Mouse (Mus musculus) bone marrow macrophage, adult 2 months (primary cell): ENCODE data around the gene Dll3. TPM values are rescaled to one million over a fixed set of nuclear protein-coding genes. Genes with fewer than 3 reads are reported as not detected.
"Not testable (repeated sequence)": the region's sequence is repeated elsewhere in the genome, so short reads cannot be mapped to it uniquely, and the experiment has no call there.

ENCODE experiments used
- H3K27ac ChIP-seq: 2 replicates; pipeline ENCODE4 v1.5.1; 2012; ENCODE audit warnings: low read depth, low read length; ENCODE audit not compliant: insufficient read depth
- H3K4me1 ChIP-seq: 2 replicates; pipeline ENCODE4 v1.6.1; 2012; ENCODE audit warnings: low read length; ENCODE audit not compliant: control insufficient read depth, insufficient read depth
- H3K4me3 ChIP-seq: 2 replicates; pipeline ENCODE4 v1.5.1; 2012; ENCODE audit warnings: mild to moderate bottlenecking, low read length, moderate library complexity; ENCODE audit not compliant: insufficient read depth
- CTCF ChIP-seq: IDR thresholded peaks from 2 replicates; pipeline ENCODE4 v1.5.1; 2012; ENCODE audit warnings: low read depth, mild to moderate bottlenecking, low read length, moderate library complexity
- POLR2A ChIP-seq: IDR thresholded peaks from 2 replicates; pipeline ENCODE4 v1.6.1; 2012; ENCODE audit warnings: mild to moderate bottlenecking, low read depth, low read length, borderline replicate concordance
- polyA plus RNA-seq: library from polyadenylated mRNA; stranded (reverse); fragments of >200 nt; gene quantifications from 2 replicates; pipeline ENCODE4 v1.2.4, GENCODE M21; 2012; ENCODE audit not compliant: missing spikeins, insufficient read depth, insufficient read length

Gene Dll3
- polyA plus RNA-seq, 1 experiment: not detected

DNA sequence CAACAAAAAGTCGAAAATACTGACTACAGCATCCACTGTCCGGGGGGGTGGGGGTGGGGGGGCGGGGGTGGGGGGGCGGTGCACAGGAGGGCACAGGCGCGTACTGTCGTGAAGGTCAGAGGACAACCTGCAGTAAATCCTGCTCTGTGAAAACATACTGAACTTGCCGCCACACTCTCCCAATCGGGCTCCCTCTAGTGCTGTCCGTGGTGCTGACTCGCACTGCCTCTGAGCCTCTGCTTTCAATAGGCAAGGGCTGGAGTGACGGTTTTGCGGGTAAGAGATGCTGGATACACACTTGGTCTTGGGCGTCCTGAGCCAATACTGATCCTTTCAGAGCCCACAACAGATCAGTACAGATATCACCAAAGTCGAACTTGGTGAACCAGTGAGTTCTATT, 38.3 kb downstream of the Dll3 start:
- peaks cover 1% of the 10 kb centered on the region; the same call in 1 of the 2 replicates for H3K4me1 ChIP-seq
- no peak overlapping the region for H3K27ac ChIP-seq
- H3K4me3 ChIP-seq: no peak overlapping the region
- TF ChIP-seq CTCF: no peak
- no peak for TF ChIP-seq POLR2A

DNA sequence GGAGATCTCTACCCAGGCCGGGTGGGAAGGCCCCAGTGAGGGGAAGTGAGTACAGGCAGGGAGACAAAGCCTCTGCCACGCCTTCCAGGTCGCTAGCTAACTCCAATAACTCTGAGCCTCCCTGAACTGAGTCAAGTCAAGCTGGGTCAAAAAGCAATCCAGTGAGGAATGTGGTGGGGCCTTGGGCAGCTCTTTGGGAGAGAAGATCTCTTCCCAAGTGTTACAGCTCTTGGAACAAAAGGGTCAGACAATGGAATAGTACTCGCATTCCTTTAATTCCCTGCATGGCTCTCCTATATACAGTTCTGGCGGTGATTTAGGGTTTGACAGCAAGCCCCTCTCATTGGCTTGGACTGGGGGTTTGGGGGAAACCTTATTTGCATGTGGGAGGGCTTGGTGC, 39.2 kb downstream of the Dll3 start:
- no peak overlapping the region for H3K4me3 ChIP-seq
- no peaks in the 10 kb centered on the region for H3K4me1 ChIP-seq
- TF ChIP-seq POLR2A: no peak
- no peak for TF ChIP-seq CTCF
- H3K27ac ChIP-seq: no peak overlapping the region

DNA sequence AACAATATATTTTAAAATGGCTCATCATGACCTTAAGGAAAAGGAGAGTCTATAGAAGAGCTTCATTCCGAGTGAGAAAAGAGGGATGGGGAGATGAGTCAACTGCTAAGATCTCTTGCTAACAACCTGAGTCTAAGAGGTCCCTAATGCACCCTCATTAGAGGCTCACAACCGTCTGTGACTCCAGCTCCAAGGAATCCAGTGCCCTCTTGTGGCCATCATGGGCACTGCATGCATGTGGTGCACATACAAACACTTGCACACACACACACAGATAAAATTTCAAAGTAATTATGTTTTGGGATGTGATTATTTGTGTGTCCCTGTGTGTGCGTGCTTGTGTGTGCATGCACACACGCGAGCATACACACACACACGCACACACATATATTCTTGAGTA, 46.6 kb downstream of the Dll3 start:
- Histone ChIP-seq H3K4me3 (no peak overlapping the region), H3K4me1 (no peaks in the 10 kb centered on the region), H3K27ac (no peak overlapping the region)
- TF ChIP-seq POLR2A: no peak
- peak; percentile 45; the same call in 1 of the 2 replicates for TF ChIP-seq CTCF

DNA sequence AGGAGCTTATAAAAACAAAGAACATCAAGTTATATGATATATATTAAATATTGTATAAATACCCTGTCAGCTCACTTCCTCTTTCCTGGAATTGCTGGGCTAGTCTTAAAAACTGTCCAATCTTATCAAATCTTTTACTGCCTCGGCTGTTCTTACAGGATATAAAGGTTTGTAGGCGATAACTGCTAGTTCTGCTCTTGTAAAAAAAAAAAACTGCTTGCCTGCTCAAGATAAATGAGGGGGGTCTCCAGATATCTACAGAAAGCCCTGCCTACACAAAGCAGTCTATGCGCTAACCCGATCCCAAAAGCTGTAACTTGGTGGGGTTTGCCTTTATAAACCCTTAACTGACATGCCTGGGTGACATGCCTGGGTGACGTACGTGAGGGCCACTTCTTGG, 47.4 kb downstream of the Dll3 start:
- TF ChIP-seq POLR2A (no peak), CTCF (no peak)
- H3K4me3 ChIP-seq: no peak overlapping the region
- H3K4me1 ChIP-seq: no peaks in the 10 kb centered on the region
- H3K27ac ChIP-seq: no peak overlapping the region

DNA sequence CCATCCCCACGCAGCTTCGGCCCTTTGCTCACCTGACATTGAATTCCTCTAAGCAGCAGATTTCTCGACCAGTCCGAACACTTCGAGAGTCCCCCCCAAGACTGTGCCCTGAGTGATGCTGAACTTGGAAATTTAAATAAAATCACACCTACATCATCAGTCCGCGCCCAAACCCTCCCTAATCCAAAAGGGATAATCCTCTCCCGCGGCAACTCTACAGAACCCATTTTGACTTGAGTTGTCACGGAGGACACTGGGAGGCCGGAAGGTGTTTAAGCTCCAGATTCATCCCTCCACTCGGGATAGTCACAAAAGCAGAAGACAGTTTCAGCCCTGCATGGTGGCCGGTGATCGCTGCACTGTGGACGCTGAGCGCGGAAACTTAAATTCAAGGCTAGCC, 50.1 kb downstream of the Dll3 start:
- Histone ChIP-seq H3K4me3 (no peak overlapping the region), H3K4me1 (no peaks in the 10 kb centered on the region)
- TF ChIP-seq CTCF: no peak
- TF ChIP-seq POLR2A: no peak

DNA sequence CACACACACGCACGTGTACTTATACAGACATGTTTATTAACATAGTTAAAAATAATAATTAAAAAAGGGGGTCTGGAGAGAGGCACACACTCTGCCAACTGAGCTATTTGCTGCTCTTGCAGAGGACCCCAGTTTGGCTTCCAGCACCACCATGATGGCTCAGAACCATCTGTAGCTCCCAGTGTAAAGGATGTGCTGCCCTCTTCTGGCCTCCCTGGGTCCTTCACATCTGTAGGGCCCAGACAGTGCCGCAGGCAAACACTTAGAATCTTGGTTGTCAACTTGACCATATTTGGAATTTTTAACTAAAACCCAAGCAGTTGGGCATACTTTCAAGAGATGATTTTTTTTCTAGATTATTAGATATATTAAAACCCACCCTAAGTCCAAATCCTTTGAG, 53.1 kb downstream of the Dll3 start:
- TF ChIP-seq POLR2A (no peak), CTCF (no peak)
- H3K4me3 ChIP-seq: no peak overlapping the region
- H3K4me1 ChIP-seq: no peaks in the 10 kb centered on the region
- H3K27ac ChIP-seq: no peak overlapping the region

More for the DNA sequence above, 50.1 kb downstream of the Dll3 start:
- no peak overlapping the region for H3K27ac ChIP-seq

DNA sequence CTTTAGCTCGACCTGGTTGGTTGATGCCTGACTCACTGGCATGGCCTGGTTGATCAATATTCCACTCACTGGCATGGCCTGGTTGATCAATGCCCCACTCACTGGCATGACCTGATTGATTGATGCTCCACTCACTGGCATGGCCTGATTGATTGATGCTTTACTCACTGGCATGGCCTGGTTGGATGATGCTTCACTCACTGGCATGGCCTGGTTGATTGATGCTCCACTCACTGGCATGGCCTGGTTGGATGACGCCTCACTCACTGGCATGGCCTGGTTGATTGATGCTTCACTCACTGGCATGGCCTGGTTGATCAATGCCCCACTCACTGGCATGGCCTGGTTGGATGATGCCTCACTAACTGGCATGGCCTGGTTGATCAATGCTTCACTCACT, 58.1 kb downstream of the Dll3 start:
- not testable (repeated sequence) for H3K27ac ChIP-seq, H3K4me3 ChIP-seq, H3K4me1 ChIP-seq

Other genes with a start within 250 kb of the Dll3 start
- not detected in 2 replicates for gene Fcgbp, start 231.0 kb downstream of the Dll3 start, polyA plus RNA-seq
- not detected in 2 replicates for gene 9530053A07Rik, start 172.8 kb downstream of the Dll3 start, polyA plus RNA-seq
- gene Fbl, start 132.5 kb downstream of the Dll3 start, polyA plus RNA-seq: 49.4 and 60.6 TPM in 2 replicates
- 18.7 and 20.7 TPM in 2 replicates for gene Dyrk1b, start 122.8 kb downstream of the Dll3 start, polyA plus RNA-seq
- 1.6 and 2.5 TPM in 2 replicates for gene Eid2, start 34.4 kb downstream of the Dll3 start, polyA plus RNA-seq
- gene Eid2b, start 24.5 kb downstream of the Dll3 start, polyA plus RNA-seq: 4.3 and 4.6 TPM in 2 replicates
- gene Selenov, start 11.1 kb downstream of the Dll3 start, polyA plus RNA-seq: not detected in 2 replicates
- 28.3 and 31.6 TPM in 2 replicates for gene Timm50, start 9.8 kb upstream of the Dll3 start, polyA plus RNA-seq
- gene Supt5, start 36.5 kb upstream of the Dll3 start, polyA plus RNA-seq: 72.0 and 77.4 TPM in 2 replicates
- 801 and 823 TPM in 2 replicates for gene Rps16, start 48.4 kb upstream of the Dll3 start, polyA plus RNA-seq
- 11.4 and 14.6 TPM in 2 replicates for gene Plekhg2, start 70.4 kb upstream of the Dll3 start, polyA plus RNA-seq
- 110 and 119 TPM in 2 replicates for gene Zfp36, start 78.0 kb upstream of the Dll3 start, polyA plus RNA-seq
- gene Med29, start 90.5 kb upstream of the Dll3 start, polyA plus RNA-seq: 12.5 and 13.9 TPM in 2 replicates
- gene Paf1, start 90.7 kb upstream of the Dll3 start, polyA plus RNA-seq: 102 and 123 TPM in 2 replicates
- gene Gmfg, start 135.2 kb upstream of the Dll3 start, polyA plus RNA-seq: 349 and 416 TPM in 2 replicates
- 3.2 and 3.6 TPM in 2 replicates for gene Lrfn1, start 149.7 kb upstream of the Dll3 start, polyA plus RNA-seq
- not detected in 2 replicates for gene Ifnl2, start 208.2 kb upstream of the Dll3 start, polyA plus RNA-seq
- gene Ifnl3, start 220.6 kb upstream of the Dll3 start, polyA plus RNA-seq: not detected in 2 replicates
- not detected in 2 replicates for gene Sycn, start 238.6 kb upstream of the Dll3 start, polyA plus RNA-seq
- not detected in 2 replicates for gene Nccrp1, start 245.0 kb upstream of the Dll3 start, polyA plus RNA-seq